ENCODE assay signal across 9 mouse cellular contexts in the genomic region with DNA sequence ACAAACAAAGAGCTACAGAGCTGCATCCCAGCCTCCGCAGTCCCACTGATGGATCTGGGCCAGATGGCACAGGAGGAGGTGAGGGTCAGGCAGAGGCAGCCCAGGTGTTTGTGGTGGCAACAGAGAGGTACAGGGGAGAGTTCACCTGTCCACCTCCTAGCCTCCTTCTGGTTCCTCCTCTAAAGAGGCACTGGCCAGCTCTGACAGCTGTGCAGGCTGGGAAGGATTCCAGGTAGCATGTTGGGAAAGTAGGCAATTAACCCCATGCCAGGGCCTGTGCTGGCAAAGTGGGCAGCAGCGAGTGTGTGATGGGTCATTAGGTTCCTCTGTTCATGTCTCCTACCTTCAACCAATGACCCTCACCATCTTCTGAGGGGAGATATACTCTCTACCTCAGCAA.
"Had no signal": no experiment of that assay in that cellular context is flagged by ENCODE, and none has a peak within 500 bp of the region (broad histone marks: within the 10 kb centered on the region; RNA-seq: fewer than 3 reads in every experiment).

No protein-coding gene starts in this region.

- DNase-seq: kidney, adult 9 months; kidney, postnatal 36 days; lung, embryonic 14.5 days; lung, postnatal 14 days; retina, postnatal 1 day; right cerebral cortex, postnatal 4 days; spleen, adult 18-20 months; thymus, adult 18-20 months; thymus, postnatal 25 days had no signal
